Mouse (Mus musculus): ENCODE measurements around the gene Caly. TPM values are rescaled to one million over a fixed set of nuclear protein-coding genes. Genes with fewer than 3 reads are reported as not detected.

Gene Caly
- 1 to 10 TPM; 4.6 to 6.1 TPM for total RNA-seq (2021)
- long read RNA-seq, experiment 1, transcript Caly-204 (6 exons, 975 nt): major isoform, 6 of 9 reads
- long read RNA-seq, experiment 1, partial matches to known transcripts: 0 of 9 reads
- long read RNA-seq, experiment 1, other reads (novel, unspliced or antisense): 2 of 9 reads
- long read RNA-seq, experiment 2, partial matches to known transcripts: 1 of 5 reads
- long read RNA-seq, experiment 2, other reads (novel, unspliced or antisense): 1 of 5 reads

DNA sequence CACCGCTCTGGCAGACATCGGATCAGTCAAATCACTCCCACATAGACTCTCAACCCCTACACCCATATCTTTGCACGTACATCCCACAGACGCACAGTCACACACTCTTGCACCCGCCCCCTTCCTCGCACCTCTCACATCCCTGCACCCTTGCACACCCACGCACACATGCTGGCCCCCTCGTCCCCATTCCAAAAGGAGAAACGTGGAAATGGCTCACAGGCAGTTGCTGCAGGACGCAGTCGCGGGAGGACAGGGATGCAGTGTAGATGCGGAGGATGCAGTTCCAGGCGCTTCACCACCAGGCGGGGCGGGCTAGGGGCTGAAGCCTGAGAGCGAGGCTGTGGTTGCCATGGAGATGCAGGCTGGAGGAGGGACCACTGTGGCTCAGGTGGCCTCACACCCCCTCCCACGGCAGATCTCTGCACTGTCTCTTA lies at the start of gene Caly:
Gene Caly, minus strand, starts transcription at position 307 of the 437 bp plus-strand sequence.
- peak; percentile 18 to 48 for DNase-seq

DNA sequence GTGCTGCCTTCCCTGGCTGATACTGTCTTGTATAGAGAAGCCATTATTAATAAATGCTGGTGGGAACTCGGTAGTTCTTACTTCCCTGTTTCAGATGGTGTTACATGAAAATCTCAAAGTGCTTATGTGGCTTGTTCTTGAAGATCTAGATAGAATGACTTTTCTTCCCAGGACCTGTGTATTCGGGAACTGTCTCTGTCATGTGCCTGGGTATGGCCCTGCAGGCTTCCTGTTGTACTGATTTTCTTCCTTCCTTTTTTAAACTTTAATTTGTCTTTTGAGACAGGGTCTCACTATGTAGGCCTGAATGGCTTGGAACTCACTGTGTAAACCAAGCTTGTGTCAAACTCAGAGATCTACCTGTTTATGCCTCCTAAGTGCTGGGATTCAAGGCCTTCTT lies 45.6 kb upstream of the Caly start:
- no peak for DNase-seq

DNA sequence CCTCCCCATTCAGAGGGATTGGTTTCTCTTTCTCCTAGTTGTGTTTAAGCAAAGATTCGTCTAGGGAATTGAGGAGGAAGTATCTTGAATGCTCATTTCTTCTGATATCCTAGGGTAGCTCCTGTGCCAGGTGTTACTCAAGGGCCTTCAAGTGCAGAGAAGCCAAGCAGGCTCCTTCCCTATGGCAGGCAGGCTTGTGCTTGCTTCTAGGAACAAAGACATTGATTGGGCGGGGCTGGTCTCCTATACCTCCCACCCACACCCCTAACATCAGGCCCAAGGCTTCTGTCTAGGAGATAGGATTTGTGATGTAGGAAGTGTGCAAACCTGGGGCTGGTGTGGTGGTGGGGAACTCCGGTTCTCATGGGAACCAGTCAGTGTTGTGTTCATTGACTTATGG lies 44.6 kb upstream of the Caly start:
- no peak for DNase-seq

DNA sequence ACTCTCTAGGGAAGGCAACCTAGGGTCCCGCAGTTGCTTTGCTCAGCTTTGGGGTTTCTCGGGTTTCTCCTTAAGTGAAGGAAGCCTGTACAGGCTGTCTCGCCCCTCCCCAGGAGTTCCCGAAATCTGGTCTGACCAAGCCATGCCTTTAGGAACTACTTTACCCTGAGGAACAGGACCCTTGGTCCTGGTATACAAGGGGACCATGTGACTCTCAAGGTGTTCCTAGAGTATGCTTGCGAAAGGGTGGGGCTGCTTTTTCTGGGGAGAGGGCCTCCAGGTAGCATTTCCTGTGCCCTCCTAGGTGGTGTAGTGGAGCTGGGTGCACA lies 43.6 kb upstream of the Caly start:
- DNase-seq: no peak

DNA sequence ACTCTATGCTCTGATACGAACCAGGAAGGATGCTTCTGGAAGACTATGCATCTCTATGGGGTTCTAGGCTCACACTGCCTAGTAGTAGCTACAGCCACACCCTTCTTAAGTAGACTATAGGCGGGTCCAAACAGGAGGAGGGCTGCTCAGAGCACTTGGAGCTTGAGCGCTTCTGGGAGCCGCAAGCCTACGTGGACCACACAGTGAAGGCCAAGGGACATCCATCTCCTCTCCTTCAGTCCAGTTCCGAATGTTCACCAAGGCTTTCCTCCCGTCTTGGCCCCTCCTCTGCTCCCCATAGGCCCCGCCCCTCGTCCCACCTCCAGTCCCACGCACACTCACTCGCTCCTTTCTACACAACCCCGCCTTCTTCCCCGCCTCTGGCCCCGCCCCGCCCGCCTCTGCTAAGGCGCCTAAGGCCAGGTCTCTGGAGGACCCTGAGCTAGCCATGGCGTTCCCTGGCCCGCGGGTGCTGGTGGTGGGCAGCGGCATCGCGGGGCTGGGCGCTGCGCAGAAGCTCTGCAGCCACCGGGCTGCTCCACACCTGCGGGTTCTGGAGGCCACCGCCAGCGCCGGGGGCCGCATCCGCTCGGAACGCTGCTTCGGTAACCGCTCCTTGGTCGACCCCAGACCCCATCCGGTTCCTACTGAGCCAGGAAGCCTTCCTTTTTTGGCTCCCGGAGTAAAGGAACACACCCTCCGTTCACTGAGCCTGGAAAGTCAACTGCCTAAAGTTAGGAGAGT lies 43.1 kb upstream of the Caly start:
- DNase-seq: peak; percentile 95 to 98

DNA sequence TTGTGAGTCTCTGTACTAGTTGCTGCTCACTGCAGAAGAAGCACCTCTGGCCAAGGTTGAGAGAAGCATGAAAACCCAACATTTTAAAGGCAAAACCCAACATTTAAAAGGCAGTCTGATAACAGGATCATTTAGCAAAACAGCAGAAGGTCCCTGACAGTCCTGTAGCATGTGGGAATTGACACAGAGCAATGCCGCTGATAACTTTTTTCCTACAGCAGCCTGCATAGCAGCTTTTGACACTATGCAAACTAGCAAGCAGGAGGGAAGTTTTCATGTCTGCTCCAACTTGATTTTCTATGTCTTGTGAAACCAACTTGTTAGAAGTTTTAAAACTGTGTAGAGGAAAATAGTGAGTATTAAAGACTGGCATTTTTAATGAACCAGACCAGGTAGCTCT lies 42.0 kb upstream of the Caly start:
- DNase-seq: no peak

DNA sequence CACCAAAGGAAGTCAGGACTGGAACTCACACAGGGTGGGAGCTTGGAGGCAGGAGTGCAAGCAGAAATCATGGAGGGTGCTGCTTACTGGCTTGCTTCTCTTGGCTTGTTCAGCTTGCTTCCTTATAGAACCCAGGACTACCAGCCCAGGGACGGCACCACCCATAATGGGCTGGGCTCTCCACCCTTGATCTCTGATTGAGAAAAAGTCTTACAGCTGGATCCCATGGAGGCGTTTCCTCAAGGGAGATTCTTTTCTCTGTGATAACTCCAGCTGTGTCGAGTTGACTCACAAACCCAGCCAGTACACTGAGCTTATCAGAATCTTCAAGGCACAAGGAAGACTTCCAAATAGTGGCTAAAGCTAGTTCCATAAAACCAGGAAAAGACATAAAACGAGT lies 40.4 kb upstream of the Caly start:
- DNase-seq: no peak

DNA sequence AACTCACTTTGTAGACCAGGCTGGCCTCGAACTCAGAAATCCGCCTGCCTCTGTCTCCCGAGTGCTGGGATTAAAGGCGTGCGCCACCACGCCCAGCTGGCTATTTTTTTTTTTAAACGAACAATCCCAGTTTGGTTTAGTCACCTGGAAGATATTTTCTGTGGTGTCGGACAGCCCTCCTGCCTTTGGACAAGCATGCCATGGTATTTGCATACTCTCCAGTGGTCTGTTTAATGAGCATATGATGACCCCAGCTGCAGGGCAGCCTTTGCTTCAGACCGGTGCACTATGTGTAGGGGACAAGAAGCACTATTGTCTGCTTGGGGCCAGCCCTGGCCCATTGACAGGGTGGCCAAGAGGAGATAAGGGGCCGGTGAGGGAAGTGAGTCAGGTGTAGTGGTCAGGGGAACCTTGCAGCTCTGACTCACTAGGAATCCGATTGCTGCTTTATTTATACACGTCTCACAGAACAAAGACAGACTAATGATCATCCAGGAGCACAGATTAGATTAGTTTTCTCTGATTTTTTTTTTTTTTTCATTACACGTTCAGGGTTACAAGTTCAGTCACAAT lies 39.1 kb upstream of the Caly start:
- DNase-seq: no peak

DNA sequence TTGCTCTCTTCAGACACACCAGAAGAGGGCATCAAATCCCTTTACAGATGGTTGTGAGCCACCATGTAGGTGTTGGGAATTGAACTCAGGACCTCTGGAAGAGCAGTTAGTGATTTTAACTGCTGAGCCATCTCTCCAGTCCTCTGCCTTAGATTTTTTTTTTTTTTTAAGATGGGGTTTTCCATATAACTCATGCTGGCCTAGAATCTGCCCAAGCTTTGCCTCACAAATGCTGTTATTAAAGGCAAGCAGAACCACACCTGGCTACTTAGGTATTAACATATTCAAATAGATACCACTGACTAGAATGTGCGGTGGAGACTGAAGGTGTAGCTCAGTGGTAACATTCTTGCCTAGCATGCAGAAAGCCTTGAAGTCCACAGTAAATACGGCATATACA lies 38.1 kb upstream of the Caly start:
- no peak for DNase-seq

DNA sequence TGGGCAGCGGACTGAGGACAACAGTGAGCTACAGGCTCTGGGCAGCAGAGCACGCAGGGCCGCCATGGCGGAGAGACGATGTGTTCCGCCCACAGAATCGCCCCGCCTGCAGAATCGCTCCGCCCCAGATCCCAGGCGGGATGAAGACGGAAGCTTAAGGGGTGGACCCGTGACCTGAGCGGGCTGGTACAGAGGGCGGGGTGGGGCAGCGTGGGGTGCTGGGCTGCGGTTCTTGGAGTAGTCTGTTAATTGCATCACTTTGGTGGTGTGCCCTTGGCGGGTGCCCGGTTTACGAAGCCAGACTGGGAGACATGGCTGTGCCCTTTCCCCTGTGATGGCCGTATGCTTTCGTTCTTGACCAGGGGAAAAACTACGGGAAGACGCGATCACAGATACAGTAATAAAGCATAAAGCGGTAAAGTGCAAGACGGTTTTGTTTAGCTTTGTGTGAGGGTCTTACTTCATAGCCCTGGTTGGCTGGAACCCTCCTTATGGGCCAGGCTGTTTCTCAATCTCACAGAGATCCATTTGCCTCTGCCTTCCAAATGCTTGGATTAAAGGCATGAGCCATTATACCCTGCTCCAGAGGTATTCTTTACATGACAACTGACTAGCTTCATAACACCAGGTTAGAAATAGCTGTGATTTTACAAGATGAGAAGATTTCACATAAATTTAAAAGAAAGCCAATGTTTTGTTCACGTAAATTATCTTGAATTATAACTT lies 34.1 kb upstream of the Caly start, which contains the start of gene Echs1:
Gene Echs1, minus strand, starts transcription at position 148 of the 726 bp plus-strand sequence.
- peak; percentile 95 to 96 for DNase-seq

DNA sequence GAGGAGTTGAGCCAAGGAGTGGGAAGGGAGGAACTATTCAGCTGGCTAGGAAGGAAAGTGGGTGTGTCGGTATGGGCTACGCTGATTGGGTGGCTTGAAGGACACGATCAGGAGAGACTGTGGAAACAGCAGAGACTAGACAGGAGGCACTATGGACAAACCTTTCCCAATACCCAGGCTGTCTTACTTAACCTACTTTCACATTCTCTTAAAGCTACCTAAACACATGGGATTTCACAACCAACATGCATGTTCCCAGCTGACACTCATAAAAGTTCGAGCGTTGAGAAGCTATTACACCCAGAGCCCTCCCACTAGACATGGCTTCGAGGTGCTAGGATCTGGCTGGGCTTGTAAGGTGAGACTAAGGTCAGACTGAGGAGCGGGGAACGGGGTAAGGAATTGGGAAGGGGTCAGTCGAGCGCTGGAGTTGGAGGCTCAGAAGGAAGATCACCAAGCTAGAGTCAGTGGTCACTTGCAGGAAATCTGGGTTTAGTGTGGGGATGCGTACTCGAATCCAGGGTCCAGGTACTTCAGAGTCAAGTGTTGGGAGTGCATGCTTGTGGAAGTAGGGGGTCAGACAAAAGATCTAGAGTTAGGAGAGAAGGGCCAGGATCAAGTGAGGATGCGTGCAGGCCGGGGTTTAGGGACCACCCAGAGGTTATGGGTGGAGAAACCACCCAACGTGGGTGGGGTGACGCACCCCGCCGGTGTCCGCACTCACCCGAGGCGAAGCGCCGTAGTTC lies 33.4 kb upstream of the Caly start, which contains the start of gene Paox:
Gene Paox, plus strand, starts transcription at position 217 of the 746 bp plus-strand sequence.
- DNase-seq: peak; percentile 69 to 76

DNA sequence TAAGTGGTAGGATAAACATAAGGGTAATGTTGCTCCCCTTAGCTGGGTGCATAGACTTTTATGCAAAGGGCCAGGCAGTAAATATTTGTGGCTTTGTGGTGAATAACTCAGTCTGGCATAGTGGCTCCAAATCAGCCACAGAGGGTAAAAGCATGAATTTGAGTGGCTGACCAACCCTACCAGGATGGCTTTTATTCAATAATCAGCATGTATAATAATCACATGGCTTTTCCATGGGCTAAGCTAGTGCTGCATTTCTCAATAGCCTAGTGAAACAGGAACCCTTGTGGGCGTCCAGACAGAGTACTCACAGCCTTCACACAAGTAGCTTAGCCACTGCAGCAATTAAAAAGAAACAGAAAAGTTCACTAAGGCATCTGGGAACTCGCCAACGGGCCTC lies 29.6 kb upstream of the Caly start:
- no peak for DNase-seq

DNA sequence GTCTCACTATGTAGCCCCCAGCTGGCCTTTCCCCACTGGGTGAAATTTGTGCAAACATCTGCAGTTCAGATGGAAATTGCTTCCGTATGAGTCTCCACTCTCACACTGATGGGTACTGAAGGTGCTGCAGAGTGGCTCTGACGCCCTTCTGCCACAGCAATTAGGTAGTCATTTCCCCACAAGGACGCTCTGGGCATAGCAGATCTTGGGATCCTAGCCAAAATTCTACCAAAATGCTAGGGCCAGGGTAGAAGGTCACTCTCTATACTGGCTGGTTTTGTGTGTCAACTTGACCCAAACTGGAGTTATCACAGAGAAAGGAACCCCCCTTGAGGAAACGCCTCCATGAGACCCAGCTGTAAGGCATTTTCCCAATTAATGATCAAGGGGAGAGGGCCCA lies 21.7 kb upstream of the Caly start:
- peak; percentile 37 to 53 for DNase-seq

DNA sequence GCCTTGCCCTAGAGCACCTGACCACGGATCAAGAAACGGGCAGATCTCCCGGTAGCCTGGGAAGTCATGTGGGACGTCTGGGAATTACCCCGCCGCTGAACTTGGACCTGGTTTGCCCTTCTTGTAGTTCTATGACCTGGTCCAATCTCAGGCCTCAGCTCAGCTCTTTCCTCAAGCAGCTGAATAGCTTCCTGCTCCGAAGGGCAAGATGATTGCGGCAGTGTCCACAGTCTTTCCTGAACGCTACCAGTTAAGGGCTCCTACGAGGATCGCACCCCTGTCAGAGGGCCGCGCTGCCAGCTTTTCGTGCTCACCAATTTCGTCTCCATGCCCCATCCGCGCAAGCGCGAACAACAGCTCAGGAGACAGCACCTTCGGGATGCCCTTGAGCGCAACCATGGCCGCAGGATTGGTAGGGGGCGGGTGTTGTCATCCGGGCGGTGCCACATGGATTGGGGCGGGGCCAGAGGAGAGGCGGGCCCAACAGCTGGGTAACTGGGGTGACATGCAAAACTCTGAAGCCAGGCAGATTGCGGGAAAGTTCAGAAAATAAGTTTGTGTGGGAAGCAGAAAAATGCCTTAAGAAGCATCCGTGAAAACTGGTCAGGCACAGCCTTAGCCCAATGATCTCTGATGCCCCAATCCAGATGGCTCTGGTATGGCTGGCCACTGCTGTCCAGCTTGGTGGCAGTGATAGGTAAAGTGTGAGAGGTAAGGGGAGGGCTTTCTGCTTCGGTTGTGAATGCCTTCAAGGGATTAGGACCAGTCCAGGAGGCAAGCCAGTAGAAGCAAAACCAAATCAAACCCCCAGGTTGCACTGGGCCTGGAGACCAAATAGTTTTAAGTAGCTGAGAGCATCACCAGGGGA lies 19.9 kb upstream of the Caly start, which contains the start of gene Fuom:
Gene Fuom, minus strand, starts transcription at position 449 of the 868 bp plus-strand sequence.
- DNase-seq: peak; percentile 96

DNA sequence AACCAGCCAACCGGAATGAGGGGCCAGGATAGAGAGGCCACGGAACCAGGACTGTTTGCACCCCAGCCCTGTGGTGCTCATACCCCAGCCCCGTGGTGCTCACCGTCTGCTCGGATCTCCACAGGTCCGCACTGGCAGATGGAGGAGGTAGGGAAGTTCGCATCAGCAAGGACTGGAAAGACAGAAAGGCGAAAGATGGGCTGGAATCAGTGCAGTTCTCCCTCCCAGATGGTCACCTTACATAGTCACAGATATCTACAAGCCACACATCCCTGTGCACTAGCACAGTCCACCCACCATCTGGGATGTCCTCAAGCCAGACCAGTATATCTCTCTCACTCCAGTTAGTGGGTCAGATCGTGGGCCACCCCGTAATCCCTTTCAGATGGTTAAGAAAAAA lies 19.1 kb upstream of the Caly start:
- DNase-seq: no peak

DNA sequence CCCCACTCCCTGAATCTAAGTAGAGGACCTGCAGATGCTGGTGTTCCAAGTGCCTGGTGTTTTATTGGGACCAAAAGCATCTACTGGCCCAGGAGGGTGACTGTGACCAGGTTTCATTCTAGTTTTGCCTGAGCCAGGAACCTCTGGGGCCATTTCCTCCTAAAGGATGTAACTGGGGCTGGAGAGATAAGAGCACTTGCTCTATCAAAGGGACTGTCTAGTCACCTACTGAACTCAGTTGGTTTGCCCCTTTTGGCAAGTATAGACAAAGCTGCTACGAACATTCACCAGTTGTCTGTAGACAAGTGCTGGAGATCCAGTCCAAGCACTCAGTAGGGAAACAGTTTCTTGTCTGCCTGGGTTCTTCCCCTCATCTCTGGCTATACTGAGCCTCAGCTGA lies 16.1 kb upstream of the Caly start:
- DNase-seq: no peak

DNA sequence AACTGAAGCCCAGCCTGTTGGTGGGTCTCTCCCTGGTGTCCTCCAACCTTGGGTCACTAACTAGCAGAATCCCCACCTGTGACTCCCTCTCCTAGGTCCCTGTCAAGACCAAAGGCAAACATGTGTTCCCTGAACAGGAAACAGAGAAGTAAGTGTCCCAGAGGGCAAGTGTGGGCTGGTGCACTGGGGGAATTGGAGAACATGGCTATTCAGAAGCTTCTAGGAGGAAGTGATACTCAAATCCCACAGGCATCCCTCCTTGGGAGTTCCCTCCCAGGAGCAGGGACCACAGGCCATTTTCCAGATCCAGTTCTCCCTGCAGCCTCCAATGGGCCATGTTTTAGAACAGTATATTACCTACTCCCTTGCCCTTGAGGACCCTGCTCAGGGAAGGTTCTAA lies 13.7 kb upstream of the Caly start:
- no peak for DNase-seq

DNA sequence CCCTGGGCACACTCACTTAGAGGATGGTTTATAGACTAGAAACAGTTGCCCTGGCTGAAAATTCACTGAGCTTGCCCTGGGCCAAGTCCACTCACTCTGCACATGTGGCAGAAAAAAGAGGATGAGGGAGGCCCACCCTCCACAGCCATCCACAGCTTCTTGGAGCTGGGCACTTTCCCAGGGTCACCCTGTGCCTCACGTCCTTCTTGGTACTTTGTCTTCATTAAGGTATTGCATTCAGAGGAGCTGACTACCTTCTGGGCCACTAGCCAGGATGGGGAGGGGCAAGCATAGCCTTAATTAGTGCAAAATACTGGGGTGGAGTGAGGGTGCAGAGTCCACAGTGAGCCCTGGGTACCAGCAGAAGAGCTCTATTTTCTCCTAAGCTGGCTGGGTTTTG lies 13.2 kb upstream of the Caly start:
- DNase-seq: no peak

DNA sequence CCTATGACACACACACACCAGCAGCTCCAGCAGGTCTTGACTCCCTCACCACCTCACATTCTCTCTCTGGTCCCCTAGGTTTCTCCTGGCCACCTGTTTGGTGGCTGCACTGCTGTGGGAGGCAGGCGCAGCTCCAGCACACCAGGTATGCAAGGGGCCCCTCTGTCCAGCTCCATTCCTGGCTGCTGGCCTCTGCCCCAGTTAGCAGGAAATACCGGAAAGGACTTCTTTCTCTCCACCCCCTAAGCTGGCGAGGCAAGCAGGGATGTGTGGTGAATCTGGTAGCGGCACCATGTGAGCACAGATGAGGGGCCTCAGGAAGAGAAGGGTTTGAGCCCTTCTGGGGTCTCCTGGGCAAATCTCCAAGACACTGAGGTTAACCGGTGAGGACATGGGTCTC lies 12.6 kb upstream of the Caly start:
- no peak for DNase-seq

DNA sequence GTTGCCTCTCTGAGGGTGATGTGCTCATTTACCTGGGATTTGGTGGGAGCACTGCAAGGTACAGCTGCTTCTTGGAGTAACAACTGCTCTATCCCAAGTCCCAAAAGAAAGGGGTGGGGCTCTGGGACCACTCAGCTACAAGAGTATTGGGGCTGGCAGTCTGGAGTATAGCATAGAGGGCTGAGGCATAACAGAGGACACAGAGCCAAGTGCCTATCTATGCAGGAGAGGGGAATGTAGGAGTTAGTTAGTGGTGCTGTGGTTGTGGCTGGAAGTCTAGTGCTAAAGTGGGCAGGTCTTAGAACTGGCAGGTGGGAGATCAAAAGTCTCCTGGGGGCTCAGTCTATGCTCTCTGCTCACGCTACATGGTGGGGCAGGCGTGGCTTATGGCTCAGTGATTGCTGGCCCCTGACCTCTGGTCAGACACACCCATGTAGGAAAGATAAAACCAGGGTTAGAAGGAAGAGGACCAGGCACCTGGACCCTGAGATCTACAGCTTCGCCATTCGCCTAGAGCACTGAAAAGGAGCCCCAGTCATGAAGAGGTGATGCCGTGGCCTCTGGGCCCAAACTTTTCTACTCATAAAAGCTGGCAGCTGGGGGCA lies 10.7 kb upstream of the Caly start, which contains the start of gene Prap1:
Gene Prap1, plus strand, starts transcription at position 472 of the 605 bp plus-strand sequence.
- no peak for DNase-seq

All from adrenal gland, postnatal 36 days (tissue).